Mouse (Mus musculus) heart, embryonic 10.5 days (tissue): ENCODE data around the gene Resp18. TPM values are rescaled to one million over a fixed set of nuclear protein-coding genes. Genes with fewer than 3 reads are reported as not detected.
A peak's percentile ranks its signal among the peaks of the same experiment; 100 is the strongest.

Experiments used
- DNase-seq: peaks from one replicate; pipeline ENCODE4 v3.0.0-alpha.2; 2017; ENCODE audit warnings: low spot score
- H3K27ac ChIP-seq: fragments of 300-500 bp; sonication (generic); 2 replicates; pipeline ENCODE4 v1.5.1; 2016; ENCODE audit warnings: mild to moderate bottlenecking
- H3K27me3 ChIP-seq: fragments of 300-500 bp; sonication (generic); 2 replicates; pipeline ENCODE4 v1.6.1; 2016; ENCODE audit warnings: mild to moderate bottlenecking; ENCODE audit not compliant: poor library complexity, insufficient read depth, severe bottlenecking
- H3K36me3 ChIP-seq: fragments of 300-500 bp; sonication (generic); 2 replicates; pipeline ENCODE4 v1.6.1; 2016; ENCODE audit warnings: mild to moderate bottlenecking, moderate library complexity
- H3K4me1 ChIP-seq: fragments of 300-500 bp; sonication (generic); 2 replicates; pipeline ENCODE4 v1.6.1; 2016; ENCODE audit warnings: mild to moderate bottlenecking
- H3K4me3 ChIP-seq: fragments of 300-500 bp; sonication (generic); 2 replicates; pipeline ENCODE4 v1.5.1; 2016; ENCODE audit warnings: mild to moderate bottlenecking, moderate library complexity
- H3K9me3 ChIP-seq: fragments of 300-500 bp; sonication (generic); 2 replicates; pipeline ENCODE4 v1.6.1; 2016; ENCODE audit warnings: mild to moderate bottlenecking, moderate library complexity
- WGBS: fragments of 180-500 bp; shearing (Covaris S2); methylation state at CpG from one replicate; pipeline ENCODE4 v1.1.7; 2016; 5-methylcytosine and 5-hydroxymethylcytosine counted together
- polyA plus RNA-seq: library from polyadenylated mRNA; unstranded; fragments of >200 nt; fragmentation: Nextera tagmentation; extraction: Ambion mirVana; gene quantifications from 2 replicates; pipeline ENCODE4 v1.2.1, GENCODE M21; 2016

Resp18 gene
- polyA plus RNA-seq, 1 experiment from 2014 or later, result not detected

DNA sequence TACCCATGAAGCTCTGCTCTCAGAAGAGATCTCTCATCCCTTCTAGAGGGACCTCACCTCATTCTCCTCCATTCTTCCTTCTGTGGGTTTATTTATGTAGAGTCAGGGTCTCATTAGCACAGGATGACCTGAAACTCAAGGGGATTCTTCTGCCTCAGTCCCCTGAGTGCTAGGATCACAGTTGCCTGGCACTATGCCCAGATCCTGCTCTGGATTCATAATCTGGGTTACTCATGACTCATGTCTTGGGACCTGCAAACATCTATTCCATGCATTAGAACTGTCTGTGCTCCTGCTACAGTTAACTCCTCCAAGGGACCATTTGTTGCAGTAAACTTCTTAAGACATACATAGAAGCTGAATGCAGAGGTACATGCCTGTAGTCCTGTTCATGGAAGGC, 16.9 kb downstream of the Resp18 start:
- peaks cover 13% of the 10 kb centered on the region for H3K4me1 ChIP-seq
- no peak overlapping the region for H3K4me3 ChIP-seq
- H3K27me3 ChIP-seq, result peaks cover 45% of the 10 kb centered on the region
- H3K27ac ChIP-seq, result no peak overlapping the region
- no peaks in the 10 kb centered on the region for H3K9me3 ChIP-seq
- DNase-seq, result no peak
- H3K36me3 ChIP-seq, result no peaks in the 10 kb centered on the region

DNA sequence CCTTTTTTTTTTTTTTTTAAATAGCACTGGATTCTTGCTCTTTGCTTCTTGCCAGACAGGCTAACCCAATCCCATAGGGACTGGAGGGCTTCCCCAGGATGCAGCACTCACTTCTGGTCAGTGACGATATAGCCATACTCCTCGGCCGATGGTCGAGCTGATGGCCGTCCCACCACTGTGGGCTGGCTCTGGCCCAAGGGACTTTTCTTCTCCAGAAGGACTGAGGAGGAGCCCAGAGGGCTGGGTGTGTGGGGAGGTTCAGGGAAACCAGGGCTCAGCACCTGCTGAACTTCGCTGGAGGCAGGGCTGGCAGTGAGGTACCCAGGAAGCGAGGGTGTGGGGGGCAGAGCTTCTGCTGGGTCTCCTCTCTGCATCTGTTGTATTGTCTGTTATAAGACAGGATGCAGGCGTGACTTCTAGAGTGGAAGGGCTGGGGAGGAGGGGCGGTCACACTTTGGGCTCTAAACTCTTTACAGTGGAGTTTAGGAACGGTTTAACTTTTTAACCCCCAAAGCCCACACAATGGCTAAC, 22.6 kb downstream of the Resp18 start:
- DNase-seq, result no peak
- no peak overlapping the region for H3K27ac ChIP-seq
- H3K4me3 ChIP-seq, result no peak overlapping the region
- peaks cover 18% of the 10 kb centered on the region for H3K27me3 ChIP-seq
- no peaks in the 10 kb centered on the region for H3K36me3 ChIP-seq
- no peaks in the 10 kb centered on the region for H3K9me3 ChIP-seq
- H3K4me1 ChIP-seq, result peaks cover 7% of the 10 kb centered on the region
- 65% methylated on average over 10 of the region's 10 CpGs for WGBS

- Histone ChIP-seq H3K9me3 (no peaks in the 10 kb centered on the region), H3K4me3 (no peak overlapping the region), H3K27ac (no peak overlapping the region), H3K4me1 (peaks cover 7% of the 10 kb centered on the region), H3K36me3 (no peaks in the 10 kb centered on the region), H3K27me3 (peaks cover 18% of the 10 kb centered on the region)
- 75% methylated on average over 8 of the region's 8 CpGs for WGBS
- no peak for DNase-seq
Measured at GRCm38 (mm10) chr1:75254625-75255013, 23.6 kb downstream of the Resp18 start.

- peaks cover 10% of the 10 kb centered on the region for H3K4me1 ChIP-seq
- no peak overlapping the region for H3K27ac ChIP-seq
- H3K4me3 ChIP-seq, result no peak overlapping the region
- H3K36me3 ChIP-seq, result no peaks in the 10 kb centered on the region
- peaks cover 18% of the 10 kb centered on the region for H3K27me3 ChIP-seq
- DNase-seq, result no peak
- no peaks in the 10 kb centered on the region for H3K9me3 ChIP-seq
- WGBS, result 63% methylated on average over 16 of the region's 16 CpGs
Measured at GRCm38 (mm10) chr1:75253849-75254624, 24.2 kb downstream of the Resp18 start.

DNA sequence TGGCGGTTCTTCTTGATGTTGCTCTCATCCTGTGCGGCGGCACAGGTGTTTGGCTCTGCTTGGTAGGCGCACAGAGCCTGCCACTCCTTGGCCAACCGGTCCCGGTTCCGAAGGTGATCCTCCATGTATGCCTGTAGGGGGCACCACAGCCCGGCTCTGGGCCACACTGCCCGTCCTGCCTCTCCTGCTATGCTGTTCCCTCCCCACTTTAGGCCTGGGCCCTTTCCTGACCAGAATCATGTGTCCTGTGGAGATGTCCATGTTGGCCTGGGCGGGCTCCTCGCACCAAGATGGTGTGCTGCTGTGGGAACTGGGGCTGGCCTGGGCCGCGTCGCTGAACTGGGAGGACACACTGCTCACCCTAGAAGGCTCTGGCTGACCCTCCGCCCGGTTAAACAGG, 25.2 kb downstream of the Resp18 start:
- peaks cover 17% of the 10 kb centered on the region for H3K27me3 ChIP-seq
- H3K4me3 ChIP-seq, result no peak overlapping the region
- no peaks in the 10 kb centered on the region for H3K36me3 ChIP-seq
- H3K4me1 ChIP-seq, result peaks cover 17% of the 10 kb centered on the region
- H3K9me3 ChIP-seq, result no peaks in the 10 kb centered on the region
- 64% methylated on average over 16 of the region's 16 CpGs for WGBS
- H3K27ac ChIP-seq, result no peak overlapping the region
- DNase-seq, result no peak

GRCm38 (mm10) chr1:75252308-75252707, 25.9 kb downstream of the Resp18 start:
- no peak for DNase-seq
- Histone ChIP-seq H3K27ac (no peak overlapping the region), H3K36me3 (no peaks in the 10 kb centered on the region), H3K4me1 (peaks cover 24% of the 10 kb centered on the region), H3K9me3 (no peaks in the 10 kb centered on the region), H3K4me3 (no peak overlapping the region), H3K27me3 (peaks cover 14% of the 10 kb centered on the region)
- 60% methylated on average over 13 of the region's 13 CpGs for WGBS

DNA sequence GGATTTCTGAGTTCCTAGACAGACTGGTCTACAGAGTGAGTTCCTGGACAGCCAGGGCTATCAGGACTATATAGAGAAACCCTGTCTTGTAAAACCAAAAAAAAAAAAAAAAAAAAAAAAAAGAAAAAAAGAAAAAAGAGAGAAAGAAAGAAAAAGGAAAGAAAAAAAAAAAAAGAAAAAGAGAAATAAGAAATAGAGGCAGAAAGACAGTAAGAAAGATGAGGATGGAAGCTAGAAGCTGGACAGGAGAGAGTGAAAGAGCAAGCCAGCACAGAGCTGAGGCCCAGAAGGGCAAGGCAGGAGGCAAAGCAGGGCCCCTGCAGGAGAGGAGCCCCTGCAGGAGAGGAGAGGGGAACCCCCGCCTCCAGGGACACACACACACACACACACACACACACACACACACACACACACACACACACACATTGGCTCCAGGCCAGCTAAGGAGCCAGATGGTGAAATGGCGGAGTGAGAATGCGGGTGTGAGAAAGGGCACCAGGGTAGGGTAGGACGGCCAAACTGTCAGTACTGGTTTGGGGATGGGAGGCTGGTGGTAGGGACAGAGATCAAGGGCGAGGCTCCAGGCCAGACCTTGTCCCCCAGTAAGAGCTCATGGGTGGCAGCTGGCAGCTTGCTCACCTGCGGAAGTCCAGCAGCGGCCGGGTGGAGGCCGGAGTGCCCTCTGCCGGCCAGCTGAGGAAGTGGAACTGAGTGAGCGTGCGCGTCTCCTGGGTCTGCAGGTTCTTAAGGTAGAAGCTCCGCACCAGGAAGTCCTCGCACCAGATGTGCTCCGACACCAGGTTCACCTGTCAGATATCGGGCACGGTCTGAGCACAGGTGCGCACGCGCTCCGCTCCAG, 26.9 kb downstream of the Resp18 start:
- peaks cover 33% of the 10 kb centered on the region for H3K4me1 ChIP-seq
- H3K27ac ChIP-seq, result peak overlapping the region; percentile 45
- H3K4me3 ChIP-seq, result peak overlapping the region; percentile 42
- 10% methylated on average over 21 of the region's 22 CpGs for WGBS
- peak; percentile 94 for DNase-seq
- no peaks in the 10 kb centered on the region for H3K9me3 ChIP-seq
- H3K36me3 ChIP-seq, result 0 out of 2 replicates have a peak, but pooled peaks cover 4% of the 10 kb centered on the region
- peaks cover 14% of the 10 kb centered on the region for H3K27me3 ChIP-seq

DNA sequence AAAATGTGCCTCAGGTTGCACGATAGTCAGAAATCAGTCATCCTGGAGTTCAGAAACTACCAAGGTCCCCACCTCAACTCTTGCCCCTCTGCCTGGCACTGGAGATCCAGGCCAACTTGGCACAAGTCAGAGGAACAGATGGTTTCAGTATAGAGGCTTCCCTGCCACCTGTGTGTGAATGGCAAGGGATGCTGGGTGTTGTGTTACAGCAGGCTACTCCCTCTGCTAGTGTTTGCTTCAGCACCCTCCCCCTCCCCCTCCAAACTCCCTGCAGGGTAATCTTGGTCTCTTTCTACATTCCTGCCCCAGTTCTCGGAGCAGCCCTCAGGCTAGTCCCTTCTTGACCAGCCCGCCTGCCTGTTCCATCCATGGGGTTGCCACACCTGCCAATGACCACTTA, 27.7 kb downstream of the Resp18 start:
- peaks cover 12% of the 10 kb centered on the region; the same call in 1 of the 2 replicates for H3K36me3 ChIP-seq
- no peaks in the 10 kb centered on the region for H3K9me3 ChIP-seq
- peaks cover 14% of the 10 kb centered on the region for H3K27me3 ChIP-seq
- H3K4me3 ChIP-seq, result no peak overlapping the region
- DNase-seq, result no peak
- 70% methylated on average over 3 of the region's 3 CpGs for WGBS
- no peak overlapping the region for H3K27ac ChIP-seq
- peaks cover 37% of the 10 kb centered on the region for H3K4me1 ChIP-seq

DNA sequence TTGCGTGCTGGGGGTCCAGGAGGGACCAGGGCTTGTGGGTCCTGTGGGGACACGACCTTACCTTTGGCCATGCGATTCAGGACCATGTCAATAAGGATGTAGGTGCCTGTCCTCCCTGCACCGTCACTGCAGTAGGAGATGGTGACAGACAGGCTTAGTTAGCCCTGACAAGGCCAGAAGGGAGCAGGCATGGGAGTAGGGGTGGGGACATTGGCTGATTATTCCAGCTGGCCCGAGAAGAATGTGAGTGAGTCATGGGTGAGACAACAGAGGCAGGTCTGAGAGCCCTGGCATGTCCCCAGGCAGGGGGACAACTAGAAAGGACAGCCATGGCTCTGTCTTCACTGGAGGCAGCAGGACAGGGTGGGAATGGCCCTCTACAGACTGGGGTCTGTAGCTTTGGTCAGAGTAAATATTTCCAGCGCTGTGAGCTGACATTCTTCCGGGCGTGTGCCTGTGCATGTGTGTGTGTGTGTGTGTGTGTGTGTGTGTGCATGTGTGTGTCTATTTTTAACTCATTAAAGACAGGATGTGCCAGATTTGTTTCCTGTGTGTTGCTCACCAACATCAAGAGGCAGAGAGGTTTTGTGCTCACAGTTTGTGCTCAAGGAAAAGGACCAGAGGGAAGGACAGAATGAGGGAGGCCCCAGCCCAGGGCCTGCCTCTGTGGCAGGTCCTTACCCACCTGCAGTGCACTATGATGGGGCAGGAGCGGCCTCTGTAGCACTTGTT, 30.0 kb downstream of the Resp18 start:
- peaks cover 12% of the 10 kb centered on the region for H3K27me3 ChIP-seq
- H3K36me3 ChIP-seq, result peaks cover 22% of the 10 kb centered on the region
- peak; percentile 89 for DNase-seq
- no peaks in the 10 kb centered on the region for H3K9me3 ChIP-seq
- H3K27ac ChIP-seq, result peak overlapping the region; percentile 85
- peak overlapping the region; percentile 22; the same call in 1 of the 2 replicates for H3K4me3 ChIP-seq
- 38% methylated on average over 9 of the region's 9 CpGs for WGBS
- peaks cover 40% of the 10 kb centered on the region for H3K4me1 ChIP-seq

GRCm38 (mm10) chr1:75247071-75247930, 30.9 kb downstream of the Resp18 start:
- Histone ChIP-seq H3K4me3 (no peak overlapping the region), H3K4me1 (peaks cover 40% of the 10 kb centered on the region), H3K36me3 (peaks cover 25% of the 10 kb centered on the region), H3K9me3 (no peaks in the 10 kb centered on the region), H3K27ac (peak overlapping the region; percentile 85), H3K27me3 (peaks cover 3% of the 10 kb centered on the region)
- no peak for DNase-seq
- WGBS, result 78% methylated on average over 16 of the region's 16 CpGs

- DNase-seq, result no peak
- Histone ChIP-seq H3K9me3 (no peaks in the 10 kb centered on the region), H3K4me1 (peaks cover 34% of the 10 kb centered on the region), H3K4me3 (no peak overlapping the region), H3K36me3 (peaks cover 41% of the 10 kb centered on the region), H3K27me3 (no peaks in the 10 kb centered on the region), H3K27ac (no peak overlapping the region)
- WGBS, result 20% methylated on average over 4 of the region's 4 CpGs
Measured at GRCm38 (mm10) chr1:75244836-75245235, 33.4 kb downstream of the Resp18 start.
